Comparison of ENCODE assay signal across 9 mouse cellular contexts in the genomic region with DNA sequence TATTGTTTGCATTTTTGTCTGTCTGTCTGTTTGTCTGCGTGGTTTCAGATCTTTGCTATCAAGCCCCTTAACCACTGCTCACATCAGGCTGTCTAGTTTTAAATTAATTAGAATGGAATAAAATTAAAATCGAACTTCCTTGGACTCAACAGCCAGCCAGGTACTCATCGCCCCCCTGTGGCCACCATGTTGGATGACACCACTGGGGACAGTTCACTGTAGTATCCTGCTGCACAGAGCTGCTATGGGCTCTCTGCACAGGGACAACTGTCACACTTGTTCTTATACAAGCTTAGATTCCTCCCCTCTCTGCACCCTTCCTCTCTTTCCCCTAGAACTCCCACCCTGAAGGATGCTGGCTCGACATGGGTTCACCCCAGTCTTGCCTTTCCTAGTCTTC. TPM values are rescaled to one million over a fixed set of nuclear protein-coding genes. Genes with fewer than 3 reads are reported as not detected.
DNase-seq lines count a peak whose midpoint lies in the region; ATAC-seq and TF ChIP-seq lines count a peak whose summit lies in the region.
"Had no signal": no experiment of that assay in that cellular context is flagged by ENCODE, and none has a peak within 500 bp of the region (broad histone marks: within the 10 kb centered on the region; RNA-seq: fewer than 3 reads in every experiment).

No protein-coding gene starts in this region.

- peak; percentile 55 for TF ChIP-seq CTCF in E14TG2a.4 (conservative IDR thresholded peaks at IDR 0.05; ENCODE audit: low read length)

- H3K36me3 ChIP-seq in kidney, embryonic 16.5 days (ENCODE audit: insufficient read depth, low read length), result no peaks in the 10 kb centered on the region
- peaks cover 6% of the 10 kb centered on the region; the same call in 1 of the 2 replicates for H3K36me3 ChIP-seq in E14TG2a.4 (ENCODE audit: insufficient read depth, low read length)
- no peaks in the 10 kb centered on the region for H3K36me3 ChIP-seq in heart, embryonic 11.5 days (ENCODE audit: control insufficient read depth, insufficient read depth, low read length)

- no peaks in the 10 kb centered on the region for H3K4me1 ChIP-seq in kidney, embryonic 16.5 days (ENCODE audit: insufficient read depth, low read length)
- H3K4me1 ChIP-seq in E14TG2a.4 (replicated peaks; ENCODE audit: low read depth, low read length), result peaks cover 28% of the 10 kb centered on the region
- no peaks in the 10 kb centered on the region for H3K4me1 ChIP-seq in heart, embryonic 11.5 days (ENCODE audit: control insufficient read depth, insufficient read depth, low read length)
- H3K4me1 ChIP-seq: embryonic facial prominence, embryonic 13.5 days; limb, embryonic 12.5 days had no signal

- H3K27me3 ChIP-seq in kidney, embryonic 16.5 days (ENCODE audit: insufficient read depth, low read length), result no peaks in the 10 kb centered on the region
- peaks cover 54% of the 10 kb centered on the region for H3K27me3 ChIP-seq in E14TG2a.4 (ENCODE audit: insufficient read depth, low read length)
- H3K27me3 ChIP-seq in heart, embryonic 11.5 days (ENCODE audit: control insufficient read depth, insufficient read depth, low read length), result peaks cover 26% of the 10 kb centered on the region

- DNase-seq in kidney, adult 11 months, result peak; percentile 15
- peak; percentile 49 to 67 for DNase-seq in cerebellum, postnatal 14 days
- DNase-seq in layer of hippocampus, postnatal 14 days (ENCODE audit: low spot score in 2 of 2), result no peak

- H3K9ac ChIP-seq in kidney, embryonic 16.5 days (replicated peaks; ENCODE audit: low read length), result no peak overlapping the region
- H3K9ac ChIP-seq in heart, embryonic 11.5 days (ENCODE audit: low read depth, low read length), result no peak overlapping the region
- H3K9ac ChIP-seq: embryonic facial prominence, embryonic 13.5 days; limb, embryonic 12.5 days had no signal

- no peak overlapping the region for H3K4me2 ChIP-seq in kidney, embryonic 16.5 days (replicated peaks; ENCODE audit: low read depth, low read length)
- no peak overlapping the region for H3K4me2 ChIP-seq in heart, embryonic 11.5 days
- H3K4me2 ChIP-seq: embryonic facial prominence, embryonic 13.5 days; limb, embryonic 12.5 days had no signal

- no peak overlapping the region for H3K27ac ChIP-seq in kidney, embryonic 16.5 days (ENCODE audit: low read length)
- H3K27ac ChIP-seq in heart, embryonic 11.5 days (ENCODE audit: low read depth, low read length), result no peak overlapping the region
- H3K27ac ChIP-seq: embryonic facial prominence, embryonic 13.5 days; limb, embryonic 12.5 days had no signal

- 40% methylated on average over 4 of the region's 4 CpGs for WGBS in kidney, embryonic 16.5 days
- WGBS in heart, embryonic 11.5 days (ENCODE audit: insufficient replicate concordance), result 35% methylated on average over 4 of the region's 4 CpGs

- H3K4me3 ChIP-seq in kidney, embryonic 16.5 days (ENCODE audit: low read length), result no peak overlapping the region
- no peak overlapping the region for H3K4me3 ChIP-seq in E14TG2a.4 (replicated peaks; ENCODE audit: low read length)
- H3K4me3 ChIP-seq in heart, embryonic 11.5 days (ENCODE audit: low read depth, low read length), result no peak overlapping the region
- H3K4me3 ChIP-seq: embryonic facial prominence, embryonic 13.5 days; limb, embryonic 12.5 days had no signal

- no peaks in the 10 kb centered on the region for H3K9me3 ChIP-seq in kidney, embryonic 16.5 days (ENCODE audit: low read length)
- no peaks in the 10 kb centered on the region for H3K9me3 ChIP-seq in E14TG2a.4 (ENCODE audit: low read length)
- no peaks in the 10 kb centered on the region for H3K9me3 ChIP-seq in heart, embryonic 11.5 days (replicated peaks; ENCODE audit: control insufficient read depth, low read length)
- H3K9me3 ChIP-seq: embryonic facial prominence, embryonic 13.5 days; limb, embryonic 12.5 days had no signal

- no peak for ATAC-seq in kidney, embryonic 16.5 days (ENCODE audit: low FRiP score, low TSS enrichment)
- peak; percentile 80 for ATAC-seq in megakaryocyte progenitor cell, adult 5-6 weeks (replicated peaks; ENCODE audit: poor library complexity)
- no peak for ATAC-seq in heart, embryonic 11.5 days (replicated peaks; ENCODE audit: insufficient number of reproducible peaks, low FRiP score, low TSS enrichment)

RNA-seq across cellular contexts. Expression of a gene that starts 7.9 kb away (rescaled TPM):
- 1.5 and 1.7 TPM in 2 replicates for polyA plus RNA-seq in kidney, embryonic 16.5 days (2015; fragmentation: Nextera tagmentation; extraction: Ambion mirVana)
- 0.05 and 0.49 TPM in 2 replicates for total RNA-seq in megakaryocyte progenitor cell, adult 5-6 weeks (2015)
- not detected in 2 replicates for total RNA-seq in megakaryocyte progenitor cell, adult 5-6 weeks (2017)
- 100 to 1,000 TPM; 566 to 582 TPM for total RNA-seq in layer of hippocampus, postnatal 14 days (2021)
- polyA plus RNA-seq in heart, embryonic 11.5 days (2014; fragmentation: Nextera tagmentation; extraction: Ambion mirVana), result 1.1 and 1.3 TPM in 2 replicates

RNA-seq across cellular contexts. Expression of a gene that starts 11.2 kb away (rescaled TPM):
- 3.6 and 5.8 TPM in 2 replicates for polyA plus RNA-seq in kidney, embryonic 16.5 days (2015; fragmentation: Nextera tagmentation; extraction: Ambion mirVana)
- 4.1 TPM in 2 replicates for total RNA-seq in megakaryocyte progenitor cell, adult 5-6 weeks (2015)
- total RNA-seq in megakaryocyte progenitor cell, adult 5-6 weeks (2017), result 4.2 and 4.4 TPM in 2 replicates
- total RNA-seq in layer of hippocampus, postnatal 14 days (2021), result 1 to 10 TPM; 2.5 to 2.8 TPM
- polyA plus RNA-seq in heart, embryonic 11.5 days (2014; fragmentation: Nextera tagmentation; extraction: Ambion mirVana), result 0.65 and 0.84 TPM in 2 replicates

RNA-seq across cellular contexts. Expression of a gene that starts 56.7 kb away (rescaled TPM):
- polyA plus RNA-seq in kidney, embryonic 16.5 days (2015; fragmentation: Nextera tagmentation; extraction: Ambion mirVana), result not detected in 2 replicates
- not detected in 2 replicates for total RNA-seq in megakaryocyte progenitor cell, adult 5-6 weeks (2015)
- not detected in 2 replicates for total RNA-seq in megakaryocyte progenitor cell, adult 5-6 weeks (2017)
- total RNA-seq in layer of hippocampus, postnatal 14 days (2021), result not detected
- not detected in 2 replicates for polyA plus RNA-seq in heart, embryonic 11.5 days (2014; fragmentation: Nextera tagmentation; extraction: Ambion mirVana)
- polyA plus RNA-seq: embryonic facial prominence, embryonic 13.5 days; limb, embryonic 12.5 days had no signal

Comparison
In these comparisons a context has a peak if more than half of its experiments do, and no peak if none do; other contexts are left out.
1. DNase-seq: peak in kidney, adult 11 months (single experiment) and cerebellum, postnatal 14 days (2 of 2); none in layer of hippocampus, postnatal 14 days (0 of 2).
2. RNA of a gene that starts 7.9 kb away (total RNA-seq): 566 to 582 TPM in layer of hippocampus, postnatal 14 days; 0.05 to 0.49 TPM in megakaryocyte progenitor cell, adult 5-6 weeks; every median in the first group is over 100 times any median in the second.